Mouse (Mus musculus) skeletal muscle tissue, adult 2 months (tissue): ENCODE data around the gene Mark2.
"Not testable (repeated sequence)": the region's sequence is repeated elsewhere in the genome, so short reads cannot be mapped to it uniquely, and the experiment has no call there.

Experiments used
- DNase-seq: peaks from one replicate; pipeline ENCODE4 v3.0.0-alpha.2; 2012; ENCODE audit warnings: low read depth, low spot score

The Mark2 gene

DNA sequence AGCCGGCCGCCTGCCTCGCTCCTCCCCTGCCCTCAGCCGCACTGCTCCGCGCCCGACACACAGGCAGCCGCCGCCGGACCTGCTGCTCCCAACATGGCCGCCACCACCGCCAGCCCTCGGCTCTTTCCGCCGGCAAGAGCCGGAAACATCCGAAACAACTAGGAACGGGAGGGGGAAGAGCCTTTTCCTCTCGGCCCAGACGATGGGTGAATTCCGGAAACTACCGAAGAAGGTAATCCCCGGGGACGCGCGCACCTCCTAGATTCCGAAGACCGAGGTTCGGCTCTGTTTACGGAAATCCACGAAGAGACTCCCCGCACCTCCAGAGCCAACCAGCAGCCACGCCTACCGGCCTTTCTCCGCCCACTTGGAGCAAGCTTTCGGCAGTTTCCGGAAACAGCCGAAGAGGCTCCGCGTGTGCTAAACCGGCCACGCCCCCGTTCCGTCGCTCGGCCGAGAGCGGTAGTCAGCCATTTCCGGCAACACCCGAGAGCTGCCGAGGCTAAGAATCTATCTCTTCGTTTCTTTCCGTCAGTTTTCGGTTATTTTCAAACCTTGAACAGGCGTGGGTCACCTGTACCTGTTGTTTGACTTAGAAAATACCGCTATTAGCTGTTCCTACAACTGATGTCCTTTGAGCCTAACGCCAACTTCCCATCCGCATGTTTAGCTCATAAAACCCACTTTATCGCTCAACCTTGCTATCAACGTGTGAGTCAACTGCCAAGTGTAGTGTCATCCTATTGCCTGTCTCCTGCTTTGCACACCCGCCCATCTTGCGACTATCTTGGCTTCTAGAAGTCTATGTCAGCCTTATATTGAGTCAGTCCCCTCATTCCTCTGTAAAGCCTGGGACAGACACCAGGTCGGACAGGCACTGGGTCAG, at the start of gene Mark2:
Gene Mark2, minus strand, starts transcription at position 349 of the 886 bp plus-strand sequence.
- peak; percentile 100 for DNase-seq

DNA sequence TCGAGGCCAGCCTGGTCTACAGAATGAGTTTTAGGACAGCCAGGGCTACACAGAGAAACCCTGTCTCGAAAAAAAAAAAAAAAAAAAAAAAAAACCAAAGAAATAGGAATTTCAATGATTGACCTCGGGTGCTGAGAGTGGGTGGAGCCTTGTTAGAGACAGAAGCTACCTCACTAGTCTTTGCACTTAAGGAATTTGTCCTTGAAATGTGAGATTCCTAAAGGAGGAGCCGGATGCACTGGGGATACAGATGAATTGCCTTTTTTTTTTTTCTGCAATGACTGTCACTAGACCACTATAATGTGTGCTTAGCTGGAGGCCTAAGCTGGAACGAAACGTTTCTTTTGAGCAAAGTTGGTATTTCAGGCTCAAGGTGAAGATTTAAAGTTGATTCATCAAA, 46.8 kb upstream of the Mark2 start:
- no peak for DNase-seq

GRCm38 (mm10) chr19:7386042-7386441, 44.4 kb upstream of the Mark2 start:
- DNase-seq: no peak

DNA sequence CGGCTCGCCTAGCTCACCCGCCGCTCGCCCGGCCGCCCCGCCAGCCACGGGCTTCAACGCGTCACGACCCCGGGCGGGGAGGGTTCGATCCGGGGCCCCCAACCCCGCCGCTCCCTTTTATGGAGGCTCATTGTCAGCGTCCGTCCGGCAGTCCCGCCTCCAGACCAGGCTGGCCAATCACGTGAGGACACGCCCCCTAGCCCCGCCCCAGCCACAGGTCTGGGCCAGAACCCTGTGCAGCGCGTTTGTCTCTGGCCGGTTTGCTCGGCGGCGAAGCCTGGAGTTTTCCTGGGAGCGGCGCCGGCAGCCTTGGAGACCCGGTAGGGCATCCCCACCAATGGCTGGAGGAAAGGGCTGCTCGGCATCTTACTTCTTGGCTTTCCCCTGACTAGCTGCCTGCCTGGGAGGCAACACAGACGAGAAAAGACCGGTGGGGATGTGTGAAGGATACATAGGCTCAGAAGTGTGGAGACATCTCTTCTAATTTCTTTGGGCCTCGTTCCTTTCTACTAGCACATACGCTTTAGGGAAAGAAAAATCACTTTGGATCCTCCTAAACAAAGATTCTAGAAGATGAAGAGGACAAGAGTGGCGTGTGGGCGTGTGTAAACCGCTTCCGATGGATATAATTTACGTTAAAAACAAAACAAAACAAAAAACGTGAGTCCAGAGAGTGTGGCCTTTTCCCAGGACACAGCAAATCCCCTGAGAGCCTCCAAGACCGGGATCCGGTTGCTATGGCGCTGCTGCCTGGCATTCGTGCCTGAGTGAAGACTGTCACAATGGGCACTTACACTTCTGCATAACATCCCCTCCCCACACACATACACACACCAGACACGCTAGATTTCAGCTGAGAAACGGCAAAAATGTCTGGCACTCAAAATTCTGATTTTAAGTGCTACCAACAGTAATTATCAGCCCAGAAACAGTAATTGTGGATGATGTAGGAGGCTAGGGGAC, 41.5 kb upstream of the Mark2 start, which contains the start of gene Spindoc:
Gene Spindoc, minus strand, starts transcription at position 92 of the 963 bp plus-strand sequence.
- peak; percentile 89 for DNase-seq

GRCm38 (mm10) chr19:7382248-7382902, 40.7 kb upstream of the Mark2 start:
- peak; percentile 3 for DNase-seq

DNA sequence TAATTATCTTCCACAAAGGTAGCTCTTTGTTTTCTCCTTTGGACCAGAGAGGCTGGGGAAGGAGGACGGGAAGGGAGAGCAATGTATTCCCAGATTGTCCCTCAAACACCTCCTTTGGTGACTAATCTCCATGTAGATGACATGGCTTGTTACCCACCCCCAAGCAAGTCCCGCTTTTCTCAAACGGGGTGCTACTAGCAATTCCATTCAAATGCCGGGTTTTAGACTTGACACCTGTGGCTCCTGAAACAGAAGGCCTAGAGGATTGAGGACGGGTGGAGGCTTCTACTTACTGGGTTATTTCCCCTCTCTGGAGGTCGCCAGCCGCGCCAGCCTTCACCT, 40.2 kb upstream of the Mark2 start:
- DNase-seq: no peak

GRCm38 (mm10) chr19:7377639-7378038, 36.0 kb upstream of the Mark2 start:
- DNase-seq: no peak

- no peak for DNase-seq
Observed at GRCm38 (mm10) chr19:7374491-7374890, 32.8 kb upstream of the Mark2 start.

GRCm38 (mm10) chr19:7369469-7369868, 27.8 kb upstream of the Mark2 start:
- DNase-seq: not testable (repeated sequence)

- no peak for DNase-seq
Observed at GRCm38 (mm10) chr19:7353636-7354035, 12.0 kb upstream of the Mark2 start.

DNA sequence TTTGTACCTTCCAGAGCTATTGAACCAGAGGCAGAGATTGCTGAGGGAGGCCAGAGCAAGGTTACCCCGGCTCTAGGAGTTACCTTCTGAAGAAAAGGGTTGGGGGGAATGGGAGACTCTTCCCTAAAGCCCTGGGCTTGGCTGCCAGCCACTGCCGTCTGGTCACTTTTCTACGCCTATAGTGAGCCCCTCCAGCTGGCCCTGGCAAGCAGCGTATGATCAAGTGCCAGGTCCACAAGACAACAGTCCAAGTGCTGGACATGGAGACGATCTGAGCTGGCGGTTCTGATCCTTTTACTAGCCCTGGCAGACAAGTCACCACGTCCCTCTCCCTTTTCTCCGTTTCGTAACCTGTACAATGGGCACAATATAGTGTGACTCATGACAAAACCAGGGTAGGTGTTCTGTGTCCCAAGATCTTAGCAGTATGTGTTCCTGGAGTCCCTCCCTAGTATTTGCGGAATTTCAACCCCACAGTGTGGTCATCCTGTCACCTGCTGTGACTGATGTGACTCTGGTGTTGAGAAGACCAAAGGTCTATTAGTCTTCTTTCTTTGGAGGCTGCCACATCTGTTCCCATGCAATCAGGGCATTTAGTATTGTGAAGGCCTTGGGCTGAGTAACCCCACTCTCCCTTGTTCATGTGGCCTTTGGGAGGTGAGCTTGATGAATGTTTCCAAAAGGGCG, 11.3 kb upstream of the Mark2 start:
- DNase-seq: no peak

- no peak for DNase-seq
Observed at GRCm38 (mm10) chr19:7349993-7350392, 8.3 kb upstream of the Mark2 start.

DNA sequence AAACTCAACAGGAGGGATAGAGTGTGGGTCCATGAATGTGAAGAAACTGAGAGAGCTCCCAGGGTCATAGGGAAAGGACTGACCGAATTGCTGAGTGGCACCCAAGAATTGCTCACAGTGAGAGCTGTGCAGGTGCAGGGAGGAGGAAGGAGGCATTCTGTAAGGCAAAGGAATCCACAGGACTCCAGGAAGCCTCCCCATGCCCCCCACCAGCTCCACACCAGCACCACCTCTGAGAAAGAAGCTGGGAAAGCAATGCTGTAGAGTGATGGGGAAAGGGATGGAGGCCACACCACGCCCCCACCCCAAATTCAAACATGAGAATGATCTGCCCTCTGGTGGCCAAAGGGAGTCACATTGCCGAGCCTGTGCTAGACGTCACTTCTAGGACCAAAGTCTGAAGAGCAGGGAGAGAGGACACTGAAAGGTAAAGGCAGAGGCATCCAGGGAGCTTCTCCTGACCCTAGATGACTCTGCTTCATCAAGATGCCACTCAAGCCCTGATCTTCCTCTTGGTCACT, 3.6 kb upstream of the Mark2 start:
- no peak for DNase-seq

DNA sequence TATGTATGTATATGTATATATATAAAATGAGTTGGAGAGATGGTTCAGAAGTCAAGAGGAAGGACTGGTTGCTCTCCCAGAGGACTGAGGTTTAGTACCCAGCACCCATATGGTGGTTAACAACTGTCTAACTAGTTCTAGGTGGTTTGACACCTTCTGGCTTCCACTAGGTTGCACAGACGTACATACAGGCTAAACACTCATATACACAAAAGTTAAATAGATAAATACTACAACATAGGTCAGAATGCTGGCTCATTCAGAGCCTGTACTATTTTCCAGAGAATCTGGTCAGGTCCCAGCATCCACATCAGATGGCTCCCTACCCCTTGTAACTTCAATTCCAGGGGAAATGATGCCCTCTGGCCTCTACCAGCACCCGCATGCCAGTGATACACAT, 986 bp upstream of the Mark2 start:
- DNase-seq: no peak

- DNase-seq: peak; percentile 32
Observed at GRCm38 (mm10) chr19:7340780-7341475, 732 bp downstream of the Mark2 start.

DNA sequence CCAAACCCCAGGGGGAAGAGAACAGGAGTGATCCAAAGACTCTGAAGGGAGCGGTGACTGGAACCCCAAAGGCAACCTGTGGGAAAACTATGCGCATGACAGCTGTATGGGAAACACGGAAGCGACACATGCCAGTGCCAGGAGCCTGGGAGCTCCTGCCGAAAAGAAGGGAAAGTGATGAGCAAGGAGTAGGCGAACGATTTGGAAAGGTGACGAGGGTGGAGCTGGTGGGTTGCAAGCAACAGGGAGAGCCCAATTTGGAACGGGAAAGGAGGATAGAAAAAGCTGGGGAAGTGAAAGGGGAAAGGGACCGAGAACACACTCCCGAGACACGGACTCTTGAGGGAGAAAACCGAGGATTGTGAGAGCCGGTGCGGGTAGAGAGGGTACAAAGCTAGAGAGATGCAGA, 1.3 kb downstream of the Mark2 start:
- no peak for DNase-seq

DNA sequence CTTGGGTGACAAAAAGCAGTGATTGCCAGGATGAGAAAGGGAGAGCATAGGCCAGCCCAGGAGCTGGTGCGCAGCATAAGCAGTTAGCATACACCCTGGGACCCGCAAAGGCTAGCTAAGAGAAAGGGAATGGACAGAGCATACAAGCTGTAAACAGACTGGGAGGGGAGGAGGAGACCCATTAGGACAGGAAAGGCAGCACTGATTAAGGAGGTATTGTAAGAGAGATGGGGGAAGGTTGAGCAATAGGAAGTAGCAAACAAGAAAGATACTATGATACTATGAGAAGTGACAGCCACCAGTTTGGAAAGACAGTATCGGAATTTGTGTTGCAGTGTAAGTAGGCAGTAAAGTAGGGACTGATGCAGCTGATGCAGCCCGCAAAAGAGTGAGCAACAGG, 1.8 kb downstream of the Mark2 start:
- no peak for DNase-seq

GRCm38 (mm10) chr19:7339026-7339425, 2.6 kb downstream of the Mark2 start:
- DNase-seq: peak; percentile 56

- DNase-seq: no peak
Observed at GRCm38 (mm10) chr19:7337781-7338342, 3.8 kb downstream of the Mark2 start.

DNA sequence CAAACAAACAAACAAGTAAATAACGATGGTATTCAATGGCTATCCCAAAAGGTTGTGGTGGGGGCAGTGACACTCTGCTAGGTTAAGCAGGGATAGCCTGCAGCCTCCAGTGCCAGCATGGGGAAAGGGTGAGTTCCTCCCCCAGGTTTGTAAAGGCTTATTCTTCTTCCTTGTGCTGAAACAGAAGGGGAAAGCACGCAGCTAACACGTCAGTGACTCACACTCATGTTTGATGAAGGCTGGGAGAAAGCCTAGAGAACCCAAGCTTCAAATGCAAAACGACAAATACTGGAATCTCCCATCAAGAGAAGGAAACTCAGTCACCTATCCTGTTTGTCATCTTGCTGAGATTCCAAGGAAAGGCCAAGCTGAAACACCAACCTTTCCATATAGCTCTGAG, 6.0 kb downstream of the Mark2 start:
- no peak for DNase-seq
